Mouse (Mus musculus) R1 (cell line): Measurements from ENCODE around the gene Slc6a2.

Experiments
- DNase-seq: peaks from one replicate; pipeline ENCODE4 v3.0.0-alpha.2; 2018; ENCODE audit warnings: low read depth, low spot score

The Slc6a2 gene

GRCm38 (mm10) chr8:92959779-92960178 lies at the start of gene Slc6a2:
TSS of gene Slc6a2 (plus strand) at chr8:92960079.
- DNase-seq = no peak

- DNase-seq = no peak
These were observed 48.4 kb upstream of the Slc6a2 start for GRCm38 (mm10) chr8:92911477-92911876.

DNA sequence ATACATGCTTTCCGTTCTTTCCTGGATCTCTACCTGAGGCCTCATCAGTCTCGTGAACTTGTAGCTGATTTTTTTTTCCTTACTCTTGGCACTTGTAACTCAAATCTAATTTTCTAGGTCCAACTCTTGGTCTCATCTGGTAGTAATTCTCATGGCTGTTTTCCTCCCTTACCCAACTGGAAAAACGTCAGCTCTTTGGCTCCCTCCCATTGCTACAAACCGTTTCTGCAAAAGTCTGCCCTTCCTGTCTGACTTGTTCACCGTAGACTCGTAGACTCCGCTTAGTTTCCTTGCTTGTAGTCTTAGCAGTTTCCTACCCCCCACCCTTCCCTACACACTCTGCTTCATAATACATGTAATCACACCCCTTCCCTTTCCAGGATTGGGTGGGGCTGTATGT lies 46.5 kb upstream of the Slc6a2 start:
- DNase-seq = no peak

- DNase-seq = no peak
These were observed 43.8 kb upstream of the Slc6a2 start for GRCm38 (mm10) chr8:92916082-92916481.

GRCm38 (mm10) chr8:92921768-92922167 lies 38.1 kb upstream of the Slc6a2 start:
- DNase-seq = no peak

DNA sequence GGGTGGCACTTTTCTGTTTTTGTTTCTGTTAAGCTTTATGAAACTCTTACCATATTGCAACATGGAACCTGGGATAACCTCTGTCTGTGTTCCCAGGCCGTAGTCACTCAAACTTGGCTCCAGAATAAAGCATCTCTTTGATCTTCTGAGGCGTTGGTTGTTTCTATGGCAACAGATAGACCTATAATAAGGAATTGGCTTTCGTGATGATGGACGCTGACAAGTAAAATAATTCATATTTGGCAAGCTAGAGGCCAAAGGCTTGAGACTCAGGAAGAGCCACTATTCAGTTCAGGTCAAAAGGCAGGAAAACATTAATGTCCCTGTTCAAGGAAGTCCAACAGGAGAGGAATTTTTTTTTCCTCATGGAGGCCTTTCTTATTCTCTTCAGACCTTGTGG lies 30.9 kb upstream of the Slc6a2 start:
- DNase-seq = no peak

- DNase-seq = no peak
These were observed 21.8 kb upstream of the Slc6a2 start for GRCm38 (mm10) chr8:92938056-92938455.

GRCm38 (mm10) chr8:92949071-92949470 lies 10.8 kb upstream of the Slc6a2 start:
- no peak for DNase-seq

DNA sequence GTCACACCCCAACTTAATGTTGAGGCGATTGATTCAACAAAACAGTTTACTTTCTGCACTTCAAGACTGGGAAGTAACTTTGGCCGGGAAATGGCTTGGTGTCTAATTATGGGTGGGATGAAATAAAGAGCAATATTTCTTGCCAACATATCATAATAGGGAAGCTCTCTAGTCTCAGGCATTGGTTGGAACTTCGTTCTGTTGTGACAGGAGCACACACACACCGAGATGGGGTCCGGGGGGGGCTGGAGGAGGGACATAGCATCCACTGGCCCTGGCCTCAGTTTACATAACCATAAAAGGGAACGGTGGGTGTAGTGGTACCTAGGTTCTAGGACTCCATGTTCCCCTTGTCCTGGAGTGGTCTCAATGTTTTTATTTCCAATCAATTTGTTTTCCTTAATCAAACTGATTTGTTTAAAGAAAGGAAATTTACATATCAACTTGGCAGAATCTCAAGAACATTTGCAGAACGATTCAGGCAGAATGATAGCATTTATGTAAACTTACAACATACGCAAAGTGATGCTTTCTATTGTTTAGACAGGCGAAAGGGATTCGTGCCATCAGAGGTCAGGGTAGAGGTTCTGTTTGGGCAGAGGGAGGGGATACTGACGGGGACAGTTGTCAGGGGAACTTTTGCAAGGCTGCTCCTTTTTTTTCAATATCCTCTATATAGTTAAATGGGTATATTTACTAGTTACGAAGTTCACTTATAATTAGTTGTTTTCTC lies 9.1 kb upstream of the Slc6a2 start:
- DNase-seq = no peak

GRCm38 (mm10) chr8:92954044-92954443 lies 5.8 kb upstream of the Slc6a2 start:
- DNase-seq = no peak

GRCm38 (mm10) chr8:92960451-92960911 lies 602 bp downstream of the Slc6a2 start:
- DNase-seq = peak; percentile 24

GRCm38 (mm10) chr8:92961088-92961487 lies 1.2 kb downstream of the Slc6a2 start:
- DNase-seq = peak; percentile 54

DNA sequence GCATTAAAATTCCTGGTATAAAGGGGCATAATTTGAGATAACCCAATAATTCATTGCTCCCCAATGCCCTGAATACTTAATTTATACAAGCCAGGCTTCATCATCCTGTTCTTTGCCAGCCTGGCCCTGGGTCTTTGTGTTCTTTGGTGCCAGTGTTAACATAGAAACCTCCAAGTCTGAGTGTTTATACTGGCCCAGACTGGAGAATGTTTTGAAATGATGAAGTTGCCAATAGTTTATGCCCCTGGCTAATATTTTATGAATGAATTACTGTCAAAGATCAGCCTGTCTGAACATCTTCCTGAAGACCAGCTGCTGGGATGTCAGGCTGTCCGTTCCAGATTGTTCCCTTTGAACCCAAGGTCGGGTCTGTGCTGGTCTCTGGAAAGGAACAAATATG lies 4.7 kb downstream of the Slc6a2 start:
- DNase-seq = no peak

GRCm38 (mm10) chr8:92972949-92973348 lies 13.1 kb downstream of the Slc6a2 start:
- no peak for DNase-seq

- DNase-seq = no peak
These were observed 16.8 kb downstream of the Slc6a2 start for GRCm38 (mm10) chr8:92976656-92977055.

- no peak for DNase-seq
These were observed 22.6 kb downstream of the Slc6a2 start for GRCm38 (mm10) chr8:92982491-92982890.

GRCm38 (mm10) chr8:92984376-92984775 lies 24.5 kb downstream of the Slc6a2 start:
- no peak for DNase-seq

DNA sequence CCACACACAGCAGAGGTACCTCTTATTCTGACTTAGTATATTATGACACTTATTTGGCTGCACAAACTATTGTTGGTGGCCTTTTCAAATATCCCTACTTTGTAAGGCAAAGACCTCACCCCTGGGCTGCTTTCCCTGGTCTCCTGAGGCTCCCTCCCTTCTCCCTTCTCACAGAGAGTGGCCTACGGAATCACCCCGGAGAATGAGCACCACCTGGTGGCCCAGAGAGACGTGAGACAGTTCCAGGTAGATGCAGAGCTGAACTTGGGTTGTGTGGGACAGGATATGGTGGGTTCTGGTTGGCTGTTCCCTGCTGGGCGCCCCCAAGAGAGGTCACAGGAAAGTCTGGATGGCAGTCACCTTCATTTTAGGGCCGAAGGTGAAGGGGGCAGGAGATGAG lies 37.0 kb downstream of the Slc6a2 start:
- peak; percentile 36 for DNase-seq

DNA sequence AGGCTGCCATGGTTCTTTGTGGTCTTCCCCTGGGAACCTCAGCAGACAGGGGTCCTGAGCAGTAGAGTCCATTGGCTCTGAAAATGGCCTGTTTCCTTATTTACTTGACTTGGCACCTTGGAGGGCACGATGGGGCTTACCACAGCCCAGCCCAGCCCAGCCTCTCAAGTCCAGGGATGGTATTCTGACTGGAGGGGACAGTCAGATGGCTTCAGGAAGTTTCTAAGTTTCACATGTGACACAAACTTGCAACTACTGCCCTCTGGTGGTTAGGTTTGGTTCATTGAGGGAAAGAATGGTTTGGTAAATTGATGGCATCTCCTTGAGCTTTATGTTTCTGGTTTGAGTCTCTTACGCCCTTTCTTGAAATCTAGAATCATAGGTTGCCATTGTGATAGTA lies 38.7 kb downstream of the Slc6a2 start:
- peak; percentile 69 for DNase-seq

DNA sequence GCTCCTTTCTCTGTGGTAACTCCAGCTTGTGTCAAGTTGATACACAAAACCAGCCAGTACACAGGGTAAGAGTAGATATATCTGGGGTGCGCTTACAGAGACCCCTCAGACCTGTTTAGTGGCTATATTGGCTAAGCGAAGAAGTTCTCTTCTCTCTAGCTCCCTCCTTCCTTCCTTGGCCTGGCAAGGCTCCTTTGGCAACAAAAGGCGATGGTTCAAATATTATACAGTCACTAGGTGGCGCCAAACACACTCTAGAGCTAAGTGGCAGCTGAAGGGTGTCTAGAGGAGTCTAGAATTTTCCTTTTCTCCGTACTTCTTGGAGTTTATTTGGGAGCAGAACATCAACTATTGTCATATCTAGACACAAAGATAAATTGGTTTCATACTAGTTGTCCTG lies 50.4 kb downstream of the Slc6a2 start:
- peak; percentile 74 for DNase-seq

DNA sequence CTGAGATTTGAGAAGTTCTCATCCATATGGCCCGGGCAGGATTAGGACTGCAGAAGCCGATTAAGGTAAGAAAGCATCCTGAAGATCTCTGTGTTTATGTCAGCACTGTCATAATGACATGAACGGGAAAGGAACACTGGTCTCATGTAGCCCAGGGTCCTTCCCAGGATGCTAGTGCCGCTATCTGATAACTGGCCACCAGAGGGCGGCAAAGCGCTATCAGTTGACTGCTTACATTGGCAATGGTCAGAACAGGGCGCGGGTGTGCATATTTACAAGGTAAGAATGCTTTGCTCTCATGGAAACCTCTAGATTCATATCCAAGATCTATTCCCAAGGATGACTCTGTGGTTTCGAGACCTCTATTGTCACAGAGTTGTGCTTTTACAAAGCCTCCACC lies 51.6 kb downstream of the Slc6a2 start:
- DNase-seq = peak; percentile 62

GRCm38 (mm10) chr8:93012226-93012625 lies 52.3 kb downstream of the Slc6a2 start:
- DNase-seq = peak; percentile 30

GRCm38 (mm10) chr8:93014300-93014699 lies 54.4 kb downstream of the Slc6a2 start:
- DNase-seq = no peak

GRCm38 (mm10) chr8:93021738-93022137 lies 61.9 kb downstream of the Slc6a2 start:
- DNase-seq = peak; percentile 42
